Mouse (Mus musculus): ENCODE measurements around the gene Trpt1.

DNA sequence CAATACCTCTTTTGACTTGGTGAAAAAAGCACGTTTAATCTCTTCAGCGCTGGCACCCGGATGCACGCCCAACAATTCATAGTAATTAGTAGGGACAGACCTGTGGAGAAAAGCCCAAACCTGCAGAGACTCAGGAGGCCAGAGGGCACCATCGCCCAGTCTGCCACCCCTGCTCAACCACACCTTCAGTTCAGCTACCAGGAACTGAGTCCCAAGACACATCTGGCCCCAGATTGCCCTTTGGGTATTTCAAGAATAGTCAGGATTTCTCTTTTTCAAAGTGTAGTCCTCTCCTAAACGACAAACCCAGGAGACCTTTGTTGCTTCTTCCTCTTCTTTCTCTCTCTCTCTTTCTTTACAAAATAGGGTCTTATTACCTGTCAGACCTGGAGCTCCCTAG is 5.2 kb upstream of the Trpt1 start:
- TF ChIP-seq CTCF (IDR thresholded peaks at IDR 0.05; ENCODE audit: control insufficient read depth, insufficient read depth, insufficient read length): no peak
- TF ChIP-seq MAX (IDR thresholded peaks at IDR 0.05): no peak
- no peak for TF ChIP-seq MYOD1 (IDR thresholded peaks at IDR 0.05; ENCODE audit: control insufficient read depth, insufficient read length, low read depth)
- TF ChIP-seq USF1 (IDR thresholded peaks at IDR 0.05; ENCODE audit: low read depth): no peak
